Mouse (Mus musculus): Measurements from ENCODE around the gene Frrs1.

DNA sequence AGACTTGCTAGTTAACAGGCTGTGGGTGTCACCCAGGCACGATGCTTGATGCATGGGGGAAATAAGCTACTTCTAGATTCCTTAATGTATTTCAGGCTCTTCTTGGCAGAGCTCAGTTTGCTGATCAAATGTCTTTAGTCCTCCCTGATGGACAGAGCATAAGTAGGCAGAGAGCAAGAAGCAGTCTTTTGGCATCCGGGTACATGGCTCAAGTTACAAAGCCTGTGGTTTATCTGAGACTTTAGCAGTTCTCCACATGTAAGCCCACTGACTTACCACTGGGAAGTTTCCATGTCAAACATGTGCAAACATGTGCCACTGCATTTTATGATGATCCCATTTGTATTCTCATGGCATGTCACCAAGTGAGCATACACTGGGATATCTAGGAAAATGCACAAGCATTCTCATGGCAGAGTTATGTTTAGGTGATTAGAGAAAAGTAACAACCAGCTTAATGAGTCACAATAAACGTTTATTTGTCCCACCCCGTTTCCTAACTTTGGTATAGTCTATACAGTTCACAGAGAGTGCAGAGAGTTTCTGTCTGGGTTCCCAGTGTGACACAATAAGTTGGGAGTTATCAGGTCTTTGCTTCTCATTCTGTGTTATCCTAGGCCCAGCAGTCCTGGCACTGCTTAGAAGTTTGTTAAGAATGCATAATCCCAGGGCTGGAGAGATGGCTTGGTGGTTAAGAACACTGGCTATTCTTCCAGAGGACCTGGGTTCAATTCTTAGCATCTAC lies 32.6 kb upstream of the Frrs1 start:
- TF ChIP-seq CTCF (IDR thresholded peaks at IDR 0.05; ENCODE audit: low read depth) (no peak), EP300 (IDR thresholded peaks at IDR 0.05; ENCODE audit: low read depth) (no peak)

Data from liver, embryonic 14.5 days (tissue).